Mouse (Mus musculus) layer of hippocampus, adult 8-10 months (tissue): Measurements from ENCODE around the gene Atp5d. TPM values are rescaled to one million over a fixed set of nuclear protein-coding genes. Genes with fewer than 3 reads are reported as not detected.
"Not testable (repeated sequence)": the region's sequence is repeated elsewhere in the genome, so short reads cannot be mapped to it uniquely, and the experiment has no call there.

ENCODE experiments used
- DNase-seq, 2 experiments: peaks; one replicate each; pipeline ENCODE4 v3.0.0; 2022; ENCODE audit warnings: low spot score in 2 of 2
- total RNA-seq, 4 experiments: library from RNA; stranded (reverse); gene quantifications; 2 replicates each; pipeline ENCODE4 v1.2.4; 2022

Gene Atp5d
- total RNA-seq, 4 experiments from 2014 or later: 315 to 328 (median 323) TPM

GRCm38 (mm10) chr10:80165392-80166128 is 27.1 kb downstream of the Atp5d start, which contains the start of gene Cirbp:
Gene Cirbp (plus strand): TSS chr10:80165985.
- peak in 1 of 2 experiments; percentile 67 for DNase-seq

DNA sequence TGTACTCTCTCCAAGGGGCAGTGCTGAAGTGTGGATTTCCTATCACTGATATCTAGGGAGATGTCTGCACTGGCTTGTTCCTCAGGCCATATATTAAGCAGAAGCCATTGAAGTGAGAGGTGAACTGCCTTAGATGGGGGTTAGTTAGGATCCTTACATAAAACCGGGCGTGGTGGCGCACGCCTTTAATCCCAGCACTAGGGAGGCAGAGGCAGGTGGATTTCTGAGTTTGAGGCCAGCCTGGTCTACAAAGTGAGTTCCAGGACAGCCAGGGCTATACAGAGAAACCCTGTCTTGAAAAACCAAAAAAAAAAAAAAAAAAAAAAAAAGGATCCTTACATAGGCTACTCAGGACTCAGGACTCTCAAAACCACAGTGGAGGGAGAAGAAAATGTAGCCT is 27.7 kb downstream of the Atp5d start:
- DNase-seq: not testable (repeated sequence)

- DNase-seq: peak; percentile 96 to 98
Measured at GRCm38 (mm10) chr10:80167460-80168037, 29.1 kb downstream of the Atp5d start.

DNA sequence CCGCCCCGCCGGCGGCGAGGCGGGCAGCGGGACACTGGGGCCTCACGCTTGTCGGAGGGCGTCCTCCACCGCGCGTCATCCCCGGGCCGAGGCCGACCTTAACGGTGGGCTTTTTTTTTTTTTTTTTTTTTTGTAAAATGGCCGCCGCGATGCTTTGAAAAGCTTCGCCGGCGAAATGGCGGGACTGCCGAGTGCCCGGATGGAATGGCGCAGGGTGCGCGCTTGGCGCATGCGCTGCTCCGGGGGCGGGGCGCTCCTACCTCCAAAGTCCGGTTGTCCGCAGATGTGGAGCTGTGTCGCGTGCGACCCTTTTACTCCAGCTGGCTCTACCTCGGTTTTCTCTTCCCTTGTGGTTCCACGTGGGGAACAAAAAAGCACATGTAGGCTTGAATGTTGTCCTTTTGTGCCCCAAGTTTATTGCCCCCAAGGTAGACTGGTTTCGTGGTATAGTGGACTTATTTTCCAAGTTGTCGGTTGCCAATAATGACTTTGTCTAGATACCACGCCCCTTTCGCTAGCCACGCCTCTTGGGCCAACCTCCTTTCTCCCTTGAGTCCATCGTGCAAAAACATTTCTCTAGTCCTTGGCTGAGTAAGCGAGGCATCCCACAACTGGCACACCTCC is 29.7 kb downstream of the Atp5d start:
- peak; percentile 88 to 93 for DNase-seq

- no peak for DNase-seq
Measured at GRCm38 (mm10) chr10:80169070-80169469, 30.6 kb downstream of the Atp5d start.

GRCm38 (mm10) chr10:80169651-80170050 is 31.2 kb downstream of the Atp5d start:
- no peak for DNase-seq

DNA sequence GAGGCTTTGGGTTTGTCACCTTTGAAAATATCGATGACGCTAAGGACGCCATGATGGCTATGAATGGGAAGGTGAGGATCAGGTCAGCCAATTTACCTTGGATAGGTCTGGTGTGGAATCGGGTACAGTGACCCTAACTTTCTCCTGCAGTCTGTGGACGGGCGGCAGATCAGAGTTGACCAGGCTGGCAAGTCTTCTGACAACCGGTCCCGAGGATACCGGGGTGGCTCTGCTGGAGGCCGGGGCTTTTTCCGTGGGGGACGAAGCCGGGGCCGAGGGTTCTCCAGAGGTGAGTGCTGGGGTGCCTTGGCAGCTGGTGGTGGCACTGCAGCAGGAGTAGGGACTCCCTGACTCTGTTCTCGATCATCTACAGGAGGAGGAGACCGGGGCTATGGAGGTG is 31.6 kb downstream of the Atp5d start:
- no peak for DNase-seq

- DNase-seq: no peak
Measured at GRCm38 (mm10) chr10:80170601-80171021, 32.2 kb downstream of the Atp5d start.

DNA sequence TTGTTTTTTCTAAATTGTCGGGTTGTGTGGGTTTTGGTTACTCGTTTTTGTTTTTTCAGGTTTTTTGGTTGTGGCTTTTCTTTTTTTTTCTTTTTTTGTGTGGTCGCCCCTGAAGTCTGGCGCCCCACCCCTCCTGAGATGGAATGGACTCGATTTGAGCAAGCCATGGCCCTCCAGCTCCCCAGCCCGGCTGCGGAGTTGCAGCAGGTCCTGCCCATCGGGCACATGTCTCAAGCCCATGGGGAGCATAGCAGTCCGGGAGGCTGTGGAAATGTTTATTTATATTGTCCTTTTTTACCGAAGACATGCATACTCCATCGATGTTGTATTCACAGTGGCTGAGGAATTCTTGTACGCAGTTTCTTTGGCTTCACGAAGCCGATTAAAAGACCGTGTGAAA is 32.8 kb downstream of the Atp5d start:
- DNase-seq: no peak

DNA sequence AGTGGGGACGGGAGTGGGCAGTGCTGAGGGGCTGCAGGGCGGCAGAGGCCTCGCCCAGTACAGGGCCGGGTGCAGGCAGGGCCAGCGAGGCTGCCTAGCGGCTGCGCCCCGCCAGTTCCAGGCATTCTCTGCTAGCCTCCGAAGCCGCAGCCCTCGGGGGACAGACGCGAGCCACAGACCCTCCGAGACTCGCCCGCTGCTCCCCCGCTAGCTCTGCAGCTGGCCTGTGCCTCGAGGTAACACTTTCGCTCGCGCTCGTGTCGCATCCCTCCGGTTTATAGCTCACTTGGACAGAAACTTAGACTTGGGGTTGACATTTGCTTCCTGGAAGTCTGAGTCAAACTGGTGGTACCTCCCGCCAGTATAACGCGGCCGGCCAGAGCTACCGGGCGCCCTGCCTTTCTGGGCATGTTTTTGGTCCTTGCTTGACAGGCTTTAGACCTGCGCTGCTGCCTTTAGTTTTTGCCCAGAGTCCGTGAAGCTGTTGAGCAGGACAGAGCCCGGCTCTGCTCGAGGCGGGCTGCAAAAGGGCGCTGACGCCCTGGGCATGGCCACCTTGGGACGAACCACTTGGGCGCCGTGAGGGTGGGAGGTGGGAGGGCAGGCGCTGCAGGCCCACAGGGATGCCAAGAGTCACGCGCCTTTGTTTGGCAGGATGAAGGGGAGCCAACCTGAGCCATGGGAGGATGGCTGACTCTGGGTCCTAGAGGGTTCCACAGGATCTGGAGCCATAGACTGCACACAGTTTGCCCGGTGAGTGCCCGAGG is 33.5 kb downstream of the Atp5d start:
- no peak for DNase-seq

DNA sequence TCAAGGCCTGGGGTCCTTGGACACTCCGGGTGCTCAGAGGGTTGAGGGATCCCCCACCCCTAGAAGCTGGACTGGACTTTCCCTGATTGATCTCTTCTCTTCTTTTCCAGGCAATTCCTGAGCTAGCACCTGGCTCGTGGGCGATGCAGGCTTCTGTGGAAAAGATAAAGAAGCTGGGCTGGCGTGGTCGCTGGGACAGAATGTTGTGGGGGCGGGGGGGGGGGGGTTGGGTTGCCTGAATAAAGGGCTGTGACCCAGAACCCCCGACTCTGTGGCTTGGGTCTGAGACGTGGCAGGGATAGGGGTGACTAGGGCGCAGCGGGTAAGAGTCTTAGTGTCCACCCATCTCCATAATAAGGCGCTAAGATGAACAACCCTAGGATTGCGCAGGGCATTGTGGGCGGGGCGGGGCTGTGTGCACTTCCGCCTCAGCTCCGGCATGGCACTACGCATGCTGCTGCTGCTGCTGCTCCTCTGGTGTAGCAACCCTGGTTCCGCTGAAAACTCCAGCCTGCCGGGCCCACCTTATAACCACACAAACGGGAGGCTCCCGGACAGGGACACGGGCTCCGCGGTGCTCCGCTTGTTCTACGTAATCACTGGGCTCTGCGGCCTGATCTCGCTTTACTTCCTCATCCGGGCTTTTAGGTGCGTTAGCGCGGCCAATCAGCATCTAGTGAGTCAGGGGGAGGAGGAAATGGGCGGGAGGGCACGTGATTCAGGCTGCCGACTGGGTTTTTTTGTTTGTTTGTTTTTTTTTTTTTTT is 34.3 kb downstream of the Atp5d start, which contains the start of gene 1600002K03Rik:
Gene 1600002K03Rik, plus strand, starts transcription at position 418 of the 766 bp plus-strand sequence.
- peak; percentile 90 to 92 for DNase-seq

GRCm38 (mm10) chr10:80173358-80173757 is 34.9 kb downstream of the Atp5d start:
- no peak for DNase-seq

- DNase-seq: no peak
Measured at GRCm38 (mm10) chr10:80173955-80174640, 35.7 kb downstream of the Atp5d start.

DNA sequence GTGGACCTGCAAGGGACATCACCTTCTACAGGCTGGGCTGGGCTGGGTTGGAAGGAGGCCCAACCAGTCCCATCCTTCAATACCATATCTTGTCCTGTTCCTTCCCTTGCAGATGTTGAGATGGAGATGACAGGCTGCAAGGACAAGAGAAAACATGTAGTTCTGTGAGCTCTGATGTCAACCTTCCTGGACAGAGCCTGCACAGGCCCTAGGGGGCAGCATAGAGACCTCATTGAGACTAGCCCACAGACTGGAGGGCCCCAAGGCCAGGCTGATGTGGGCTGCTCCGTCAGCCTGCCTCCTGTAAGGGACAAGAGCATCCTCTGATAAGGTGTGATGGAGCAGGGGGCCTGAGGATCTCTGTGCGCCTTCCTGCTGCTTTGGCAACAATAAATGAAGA is 36.3 kb downstream of the Atp5d start:
- no peak for DNase-seq

DNA sequence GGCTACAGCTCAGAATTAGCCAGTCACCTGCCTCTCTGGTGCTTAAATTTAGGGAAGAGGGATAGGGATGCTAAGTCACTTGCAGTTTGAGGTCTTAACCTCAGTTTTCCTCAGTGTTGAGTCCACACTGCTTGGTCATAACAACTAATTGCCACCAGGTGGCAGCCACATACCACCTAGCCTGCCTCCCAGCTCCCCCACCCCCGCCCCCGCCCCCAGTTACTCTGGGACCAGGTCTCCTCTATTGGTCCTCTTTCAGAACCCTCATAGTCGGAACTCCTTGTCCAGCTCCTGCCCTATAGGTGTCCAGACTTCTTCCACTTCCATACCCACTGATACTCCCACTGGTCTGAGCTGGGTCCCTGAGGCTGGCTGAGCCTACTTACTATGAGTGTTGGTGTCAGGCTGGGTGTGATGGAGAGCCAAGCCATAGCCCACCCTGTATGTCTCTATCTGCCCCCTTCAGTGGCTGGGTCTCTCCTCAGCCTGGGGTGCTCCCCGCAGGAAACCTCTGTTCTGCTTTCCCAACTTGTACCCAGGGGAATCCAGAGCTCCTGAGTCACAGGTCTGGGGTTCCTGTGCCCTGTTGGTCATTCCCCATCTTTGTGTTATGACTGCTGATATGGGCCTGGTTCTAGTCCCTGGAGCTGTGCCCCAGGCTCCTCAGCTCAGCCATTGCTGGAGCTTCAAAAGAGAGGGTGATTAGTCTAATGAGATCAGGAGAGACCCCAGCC is 37.3 kb downstream of the Atp5d start:
- no peak for DNase-seq

GRCm38 (mm10) chr10:80176270-80176834 is 37.9 kb downstream of the Atp5d start:
- DNase-seq: no peak

DNA sequence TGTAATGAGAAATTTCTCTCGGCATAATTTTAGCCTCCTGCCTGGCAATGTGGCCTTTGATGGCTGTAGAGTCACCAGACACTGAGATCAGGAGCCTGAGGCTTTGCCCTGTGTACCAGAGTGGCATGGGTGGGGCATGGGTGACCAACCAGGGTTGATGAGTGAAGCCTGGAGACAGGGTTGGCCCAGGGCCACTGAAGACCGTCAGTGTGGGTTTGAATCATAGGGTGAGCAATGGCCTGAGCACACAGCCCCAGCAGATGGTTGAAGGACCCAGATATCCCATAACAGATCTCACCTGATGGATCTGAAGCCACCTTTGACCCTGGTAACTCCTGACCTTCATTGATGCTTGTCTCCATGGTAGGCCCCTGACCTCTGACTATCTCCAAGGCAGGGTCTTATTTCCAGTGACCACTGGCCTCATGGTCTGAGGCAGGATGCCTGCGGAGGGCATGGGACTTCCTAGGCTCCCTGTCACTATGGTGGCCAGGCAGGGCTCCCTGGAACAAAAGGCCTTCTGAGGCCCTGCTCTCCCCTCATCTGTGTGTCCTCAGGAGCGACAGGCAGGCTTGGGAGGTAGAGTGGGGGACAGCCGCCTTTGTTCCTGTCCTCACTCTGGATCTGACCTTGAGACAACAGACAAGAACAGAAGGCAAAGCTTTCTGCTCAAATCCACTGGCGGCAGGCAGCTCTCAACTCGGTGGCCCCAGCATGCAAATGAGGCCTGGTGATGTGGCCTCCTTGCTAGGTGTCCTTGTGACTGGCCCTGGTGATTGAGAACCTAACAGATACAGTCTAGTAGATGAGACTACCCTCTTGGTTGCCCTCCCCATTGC is 39.2 kb downstream of the Atp5d start:
- DNase-seq: no peak
